Mouse (Mus musculus): ENCODE results near the gene Gm10428. TPM values are rescaled to one million over a fixed set of nuclear protein-coding genes. Genes with fewer than 3 reads are reported as not detected.

Gm10428 gene
- polyA plus RNA-seq (2016; fragmentation: Nextera tagmentation; extraction: Ambion mirVana) = not detected in 2 replicates

GRCm38 (mm10) chr11:62752780-62753179, at the start of gene Gm10428:
TSS of gene Gm10428 (plus strand) at chr11:62753100.
- H3K4me1 ChIP-seq (replicated peaks) = peaks cover 11% of the 10 kb centered on the region
- no peaks in the 10 kb centered on the region for H3K9me3 ChIP-seq
- H3K4me3 ChIP-seq = no peak within 1 kb of the TSS
- DNase-seq (ENCODE audit: low spot score) = no peak
- no peak within 1 kb of the TSS for H3K27ac ChIP-seq
- H3K27me3 ChIP-seq (ENCODE audit: insufficient read depth, poor library complexity, severe bottlenecking) = peaks cover 36% of the 10 kb centered on the region
- 92% methylated on average over 8 of the region's 8 CpGs for WGBS
- no peaks in the 10 kb centered on the region for H3K36me3 ChIP-seq

DNA sequence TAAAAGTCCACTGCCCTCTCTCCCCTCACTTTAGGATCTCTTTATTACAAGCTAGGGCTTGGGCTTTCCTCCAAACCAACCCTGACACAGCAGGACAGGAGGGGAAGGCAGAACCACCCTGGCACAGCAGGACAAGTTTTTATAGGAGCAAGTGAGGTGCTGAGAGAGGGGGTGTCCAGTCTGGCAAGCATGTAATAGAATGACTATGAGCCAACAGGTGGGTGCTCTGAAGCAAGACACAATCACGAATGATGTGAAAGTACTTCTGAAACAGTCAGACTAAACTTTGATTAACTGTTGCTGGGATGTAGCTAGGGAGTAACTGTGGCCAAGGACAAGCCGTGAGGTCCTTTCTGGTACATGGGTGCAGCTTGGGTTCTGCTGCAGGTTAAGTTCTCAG, 46.8 kb upstream of the Gm10428 start:
- Histone ChIP-seq H3K4me1 (replicated peaks) (no peaks in the 10 kb centered on the region), H3K36me3 (peaks cover 19% of the 10 kb centered on the region), H3K27me3 (ENCODE audit: insufficient read depth, poor library complexity, severe bottlenecking) (no peaks in the 10 kb centered on the region), H3K4me3 (no peak overlapping the region), H3K9me3 (no peaks in the 10 kb centered on the region), H3K27ac (no peak overlapping the region)
- WGBS = 93% methylated on average over 2 of the region's 2 CpGs
- no peak for DNase-seq (ENCODE audit: low spot score)

DNA sequence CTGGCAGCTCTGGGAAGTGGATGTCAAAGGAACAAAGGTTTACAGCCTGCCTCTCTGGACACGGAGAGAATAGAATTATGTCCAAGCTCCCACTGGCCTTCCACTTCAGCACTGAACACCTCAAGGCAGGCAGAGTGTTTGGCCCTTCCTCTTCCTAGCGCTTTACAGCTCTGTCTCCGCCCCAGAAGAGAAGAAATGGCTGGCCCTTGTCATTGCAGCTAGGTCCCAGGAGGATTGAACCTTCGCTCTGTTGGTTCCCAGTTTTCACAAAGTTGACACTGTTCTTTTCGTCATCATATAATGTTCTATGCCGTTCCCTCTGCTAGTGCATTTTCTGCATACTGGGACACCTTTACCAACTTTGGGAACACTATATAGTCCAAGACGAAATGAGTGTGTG, 44.6 kb upstream of the Gm10428 start:
- no peak for DNase-seq (ENCODE audit: low spot score)
- peaks cover 37% of the 10 kb centered on the region for H3K36me3 ChIP-seq
- no peak overlapping the region for H3K4me3 ChIP-seq
- no peaks in the 10 kb centered on the region for H3K27me3 ChIP-seq (ENCODE audit: insufficient read depth, poor library complexity, severe bottlenecking)
- H3K9me3 ChIP-seq = no peaks in the 10 kb centered on the region
- no peak overlapping the region for H3K27ac ChIP-seq
- no peaks in the 10 kb centered on the region for H3K4me1 ChIP-seq (replicated peaks)
- WGBS = 85% methylated on average over 7 of the region's 7 CpGs

- Histone ChIP-seq H3K27me3 (ENCODE audit: insufficient read depth, poor library complexity, severe bottlenecking) (no peaks in the 10 kb centered on the region), H3K27ac (no peak overlapping the region), H3K36me3 (peaks cover 58% of the 10 kb centered on the region), H3K9me3 (no peaks in the 10 kb centered on the region), H3K4me1 (replicated peaks) (no peaks in the 10 kb centered on the region), H3K4me3 (no peak overlapping the region)
- no peak for DNase-seq (ENCODE audit: low spot score)
- 89% methylated on average over 5 of the region's 5 CpGs for WGBS
Measured at GRCm38 (mm10) chr11:62710657-62711056, 42.2 kb upstream of the Gm10428 start.

- H3K27ac ChIP-seq = no peak overlapping the region
- H3K27me3 ChIP-seq (ENCODE audit: insufficient read depth, poor library complexity, severe bottlenecking) = no peaks in the 10 kb centered on the region
- H3K4me3 ChIP-seq = no peak overlapping the region
- DNase-seq (ENCODE audit: low spot score) = no peak
- 95% methylated on average over 8 of the region's 8 CpGs for WGBS
- peaks cover 21% of the 10 kb centered on the region for H3K4me1 ChIP-seq (replicated peaks)
- H3K9me3 ChIP-seq = no peaks in the 10 kb centered on the region
- H3K36me3 ChIP-seq = peaks cover 54% of the 10 kb centered on the region
Measured at GRCm38 (mm10) chr11:62728276-62728675, 24.6 kb upstream of the Gm10428 start.

DNA sequence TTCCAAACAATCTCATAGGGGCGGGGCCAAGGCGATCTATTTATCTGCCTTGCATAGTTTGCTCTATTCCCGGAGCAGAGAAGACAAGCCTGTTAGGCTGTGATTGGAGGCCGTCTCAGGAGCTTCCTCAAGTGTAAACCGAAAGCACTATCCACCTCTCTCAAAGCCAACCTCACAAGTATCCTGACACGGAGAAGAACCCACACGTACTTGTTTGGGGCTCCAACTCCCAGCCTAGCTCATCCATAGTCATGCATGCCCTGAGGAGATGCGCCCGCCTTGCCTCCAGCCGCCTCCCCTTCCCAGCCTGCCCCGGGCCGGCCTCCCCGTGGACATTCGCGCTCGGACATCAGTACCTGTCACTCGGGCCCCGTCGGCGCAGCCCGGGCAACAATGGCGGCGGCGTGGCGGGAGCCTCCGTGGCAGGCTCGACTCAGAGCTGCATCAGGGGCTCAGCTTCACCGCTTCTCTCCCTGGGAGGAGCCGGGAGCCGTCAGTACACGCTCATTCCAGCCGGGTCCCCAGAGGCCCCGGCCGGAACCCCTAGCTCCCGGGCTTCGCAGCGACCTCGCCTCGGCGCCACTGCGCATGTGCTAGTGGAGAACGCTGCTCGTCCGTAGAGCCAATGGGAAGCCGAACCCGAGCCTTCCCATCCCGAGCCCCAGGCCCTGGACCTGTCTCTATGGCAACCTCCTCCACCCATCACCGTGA, 21.4 kb upstream of the Gm10428 start, which contains the start of gene Zfp287:
Gene Zfp287, minus strand, starts transcription at position 595 of the 711 bp plus-strand sequence.
- WGBS = under 1% methylated on average over 48 of the region's 48 CpGs
- Histone ChIP-seq H3K4me1 (replicated peaks) (peaks cover 21% of the 10 kb centered on the region), H3K36me3 (peaks cover 22% of the 10 kb centered on the region), H3K4me3 (peak within 1 kb of the TSS; percentile 81), H3K27ac (peak within 1 kb of the TSS; percentile 97), H3K9me3 (no peaks in the 10 kb centered on the region), H3K27me3 (ENCODE audit: insufficient read depth, poor library complexity, severe bottlenecking) (no peaks in the 10 kb centered on the region)
- peak; percentile 95 for DNase-seq (ENCODE audit: low spot score)

DNA sequence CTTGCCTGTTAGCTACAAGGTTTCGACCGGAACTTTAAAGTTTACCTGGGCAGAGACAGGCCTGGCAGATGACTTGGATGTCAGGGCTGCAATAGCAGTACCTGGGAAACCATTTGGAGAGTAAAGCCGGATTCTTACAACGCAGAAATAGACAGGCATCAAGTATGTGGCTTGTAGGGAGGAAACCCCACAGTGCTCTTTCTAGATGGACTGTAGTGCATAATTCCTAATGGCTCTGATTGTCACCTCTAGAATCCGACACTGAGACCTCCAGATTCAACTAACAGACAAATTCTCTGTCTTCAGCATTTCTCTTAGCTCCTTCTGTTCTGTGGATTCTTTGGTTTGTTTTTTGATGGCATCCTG, 20.9 kb upstream of the Gm10428 start:
- peak overlapping the region; percentile 81 for H3K4me3 ChIP-seq

DNA sequence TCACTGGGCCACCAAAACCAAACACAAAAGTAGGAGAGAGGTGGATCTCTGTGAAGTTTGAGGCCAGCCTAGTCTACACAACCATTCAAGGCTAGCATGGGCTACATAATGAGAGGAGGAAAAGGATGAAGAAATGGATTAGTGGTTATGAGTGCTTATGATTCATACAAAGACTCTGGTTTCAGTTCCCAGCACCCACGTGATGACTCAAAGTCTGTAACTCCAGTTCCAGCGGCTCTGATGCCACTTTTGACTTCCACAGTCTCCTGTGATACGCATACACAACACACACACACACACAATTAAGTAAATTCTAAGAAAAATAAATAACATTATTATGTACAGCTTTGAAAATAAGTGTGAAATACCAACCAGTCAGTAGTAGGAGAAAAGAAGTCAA, 20.2 kb upstream of the Gm10428 start:
- DNase-seq (ENCODE audit: low spot score) = no peak
- H3K9me3 ChIP-seq = no peaks in the 10 kb centered on the region
- peaks cover 13% of the 10 kb centered on the region for H3K36me3 ChIP-seq
- no peak overlapping the region for H3K27ac ChIP-seq
- H3K4me3 ChIP-seq = no peak overlapping the region
- peaks cover 21% of the 10 kb centered on the region for H3K4me1 ChIP-seq (replicated peaks)
- H3K27me3 ChIP-seq (ENCODE audit: insufficient read depth, poor library complexity, severe bottlenecking) = no peaks in the 10 kb centered on the region
- 83% methylated on average over 3 of the region's 3 CpGs for WGBS

More for the DNA sequence above, 20.9 kb upstream of the Gm10428 start:
- WGBS = 11% methylated on average over 5 of the region's 5 CpGs
- Histone ChIP-seq H3K36me3 (peaks cover 20% of the 10 kb centered on the region), H3K27me3 (ENCODE audit: insufficient read depth, poor library complexity, severe bottlenecking) (no peaks in the 10 kb centered on the region), H3K4me1 (replicated peaks) (peaks cover 21% of the 10 kb centered on the region), H3K9me3 (no peaks in the 10 kb centered on the region), H3K27ac (peak overlapping the region; percentile 97)
- DNase-seq (ENCODE audit: low spot score) = no peak

GRCm38 (mm10) chr11:62741186-62741585, 11.7 kb upstream of the Gm10428 start:
- DNase-seq (ENCODE audit: low spot score) = no peak
- WGBS = 88% methylated on average over 2 of the region's 2 CpGs
- H3K36me3 ChIP-seq = no peaks in the 10 kb centered on the region
- H3K4me1 ChIP-seq (replicated peaks) = peaks cover 7% of the 10 kb centered on the region; the same call in 1 of the 2 replicates
- H3K9me3 ChIP-seq = no peaks in the 10 kb centered on the region
- no peak overlapping the region for H3K27ac ChIP-seq
- no peak overlapping the region for H3K4me3 ChIP-seq
- H3K27me3 ChIP-seq (ENCODE audit: insufficient read depth, poor library complexity, severe bottlenecking) = peaks cover 6% of the 10 kb centered on the region

DNA sequence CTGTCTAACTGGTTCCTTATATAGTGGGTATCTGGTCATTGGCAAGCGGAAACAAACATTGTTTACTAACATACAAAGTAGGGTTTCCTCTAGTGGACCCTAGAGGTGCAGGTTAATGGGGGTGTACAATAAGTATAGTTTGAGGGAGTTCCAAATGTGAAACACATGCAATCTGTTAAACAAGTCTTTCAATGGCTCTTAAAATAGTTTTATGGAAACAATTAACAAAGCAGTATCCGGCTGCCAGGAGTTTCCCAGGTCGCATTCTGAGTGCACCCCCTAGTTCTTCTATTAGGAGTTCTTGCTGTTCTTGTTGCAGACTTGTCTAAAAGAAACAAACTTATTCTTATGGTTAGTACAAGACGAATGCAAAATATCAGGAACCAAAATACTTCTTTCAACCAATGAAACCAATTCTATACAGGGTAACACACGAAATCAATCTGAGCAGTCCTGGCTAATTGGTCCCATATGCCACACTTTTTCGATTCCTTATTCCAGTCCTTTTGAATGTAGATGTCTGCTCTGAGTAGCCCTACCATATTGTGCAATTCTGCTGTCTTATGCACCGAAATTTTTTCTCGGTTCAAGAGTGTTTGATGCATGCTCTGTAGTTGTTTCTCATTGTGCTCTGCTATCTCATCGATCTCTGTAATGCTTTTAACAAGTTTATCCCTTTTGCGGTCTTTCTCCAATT, 10.5 kb upstream of the Gm10428 start:
- 76% methylated on average over 10 of the region's 10 CpGs for WGBS
- DNase-seq (ENCODE audit: low spot score) = no peak
- no peak overlapping the region for H3K4me3 ChIP-seq
- no peak overlapping the region for H3K27ac ChIP-seq
- peaks cover 10% of the 10 kb centered on the region; the same call in 1 of the 2 replicates for H3K4me1 ChIP-seq (replicated peaks)
- H3K27me3 ChIP-seq (ENCODE audit: insufficient read depth, poor library complexity, severe bottlenecking) = peaks cover 16% of the 10 kb centered on the region
- H3K9me3 ChIP-seq = no peaks in the 10 kb centered on the region
- no peaks in the 10 kb centered on the region for H3K36me3 ChIP-seq

DNA sequence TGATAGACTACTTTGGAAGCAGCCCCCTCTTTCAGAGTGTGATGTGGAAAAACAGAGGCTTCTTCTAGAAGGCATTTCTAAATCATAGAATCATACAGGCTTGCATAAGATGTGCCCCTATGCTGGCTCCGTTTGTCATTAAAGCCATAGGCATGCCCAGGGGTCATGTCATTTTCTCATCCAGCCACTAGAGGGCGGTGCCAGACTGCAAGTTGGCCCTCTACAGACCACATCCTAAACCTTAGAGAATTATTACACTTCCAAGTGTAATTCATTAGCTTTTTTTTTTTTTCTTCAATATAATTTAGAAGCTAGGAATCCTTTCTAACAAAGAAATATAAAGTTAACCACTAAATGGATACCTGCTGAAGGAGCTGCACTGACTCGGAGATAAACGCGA, 8.8 kb upstream of the Gm10428 start:
- H3K4me1 ChIP-seq (replicated peaks) = peaks cover 10% of the 10 kb centered on the region; the same call in 1 of the 2 replicates
- no peaks in the 10 kb centered on the region for H3K36me3 ChIP-seq
- H3K4me3 ChIP-seq = no peak overlapping the region
- H3K9me3 ChIP-seq = no peaks in the 10 kb centered on the region
- peak; percentile 69 for DNase-seq (ENCODE audit: low spot score)
- 49% methylated on average over 5 of the region's 5 CpGs for WGBS
- H3K27ac ChIP-seq = no peak overlapping the region
- H3K27me3 ChIP-seq (ENCODE audit: insufficient read depth, poor library complexity, severe bottlenecking) = peaks cover 29% of the 10 kb centered on the region

- Histone ChIP-seq H3K9me3 (no peaks in the 10 kb centered on the region), H3K4me1 (replicated peaks) (peaks cover 10% of the 10 kb centered on the region; the same call in 1 of the 2 replicates), H3K27me3 (ENCODE audit: insufficient read depth, poor library complexity, severe bottlenecking) (peaks cover 34% of the 10 kb centered on the region), H3K36me3 (no peaks in the 10 kb centered on the region), H3K4me3 (peak overlapping the region; percentile 54), H3K27ac (no peak overlapping the region)
- WGBS = 4% methylated on average over 27 of the region's 27 CpGs
- peak; percentile 67 for DNase-seq (ENCODE audit: low spot score)
Measured at GRCm38 (mm10) chr11:62746001-62746533, 6.8 kb upstream of the Gm10428 start.

DNA sequence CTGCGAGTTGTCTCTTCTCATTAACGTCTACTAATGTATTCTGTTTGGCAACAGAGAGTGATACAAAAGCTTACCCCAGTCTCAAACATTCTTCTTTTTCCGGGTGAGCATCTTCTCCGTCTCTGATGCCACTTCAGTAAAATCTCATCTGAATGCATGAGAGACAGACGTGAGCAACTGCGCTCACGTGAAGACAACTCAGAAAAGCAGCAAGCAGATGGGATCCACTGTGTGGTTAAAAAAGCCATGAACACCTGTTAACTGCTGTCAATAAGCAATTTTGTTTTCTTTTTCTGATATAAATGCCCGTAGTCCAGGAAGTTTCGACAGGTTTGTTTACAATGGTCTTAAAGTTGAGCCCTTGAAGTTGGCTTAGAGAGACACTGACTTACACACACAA, 5.7 kb upstream of the Gm10428 start:
- Histone ChIP-seq H3K27me3 (ENCODE audit: insufficient read depth, poor library complexity, severe bottlenecking) (peaks cover 38% of the 10 kb centered on the region), H3K9me3 (no peaks in the 10 kb centered on the region), H3K4me1 (replicated peaks) (peaks cover 10% of the 10 kb centered on the region; the same call in 1 of the 2 replicates), H3K4me3 (no peak overlapping the region), H3K27ac (no peak overlapping the region), H3K36me3 (no peaks in the 10 kb centered on the region)
- DNase-seq (ENCODE audit: low spot score) = no peak
- 82% methylated on average over 9 of the region's 9 CpGs for WGBS
